Mouse (Mus musculus) forebrain, embryonic 16.5 days (tissue): ENCODE results near the gene Thsd7a. TPM values are rescaled to one million over a fixed set of nuclear protein-coding genes. Genes with fewer than 3 reads are reported as not detected.

ENCODE experiments used
- ATAC-seq: fragments of 200-750 bp; cut with Nextera tagmentation; 2 replicates; pipeline ENCODE4 v1.8.0; 2017; ENCODE audit warnings: mild to moderate bottlenecking, moderate library complexity
- H3K27ac ChIP-seq: fragments of 300-500 bp; sonication (generic); 2 replicates; pipeline ENCODE4 v1.5.1; 2014; ENCODE audit warnings: low read length, control low read depth
- H3K27me3 ChIP-seq: fragments of 300-500 bp; sonication (generic); replicated peaks from 2 replicates; pipeline ENCODE4 v1.6.1; 2014; ENCODE audit warnings: low read length; ENCODE audit not compliant: control insufficient read depth, insufficient read depth
- H3K36me3 ChIP-seq: fragments of 300-500 bp; sonication (generic); 2 replicates; pipeline ENCODE4 v1.6.1; 2014; ENCODE audit not compliant: control insufficient read depth, insufficient read depth
- H3K4me1 ChIP-seq: fragments of 300-500 bp; sonication (generic); replicated peaks from 2 replicates; pipeline ENCODE4 v1.6.1; 2014; ENCODE audit warnings: low read length; ENCODE audit not compliant: control insufficient read depth, insufficient read depth
- H3K4me2 ChIP-seq: fragments of 300-500 bp; sonication (generic); 2 replicates; pipeline ENCODE4 v1.6.1; 2014; ENCODE audit warnings: mild to moderate bottlenecking, low read length, control low read depth
- H3K4me3 ChIP-seq: fragments of 300-500 bp; sonication (generic); replicated peaks from 2 replicates; pipeline ENCODE4 v1.5.1; 2014; ENCODE audit warnings: mild to moderate bottlenecking, low read length, control low read depth
- H3K9ac ChIP-seq: fragments of 300-500 bp; sonication (generic); replicated peaks from 2 replicates; pipeline ENCODE4 v1.6.1; 2014; ENCODE audit warnings: low read depth, low read length, control low read depth
- H3K9me3 ChIP-seq: fragments of 300-500 bp; sonication (generic); 2 replicates; pipeline ENCODE4 v1.6.1; 2016; ENCODE audit warnings: low read length; ENCODE audit not compliant: control insufficient read depth
- WGBS: fragments of 180-500 bp; shearing (Covaris S2); extraction: QIAGEN DNeasy Blood & Tissue Kit; methylation state at CpG from one replicate; pipeline ENCODE4 v1.1.7; 2014; 5-methylcytosine and 5-hydroxymethylcytosine counted together
- polyA plus RNA-seq: library from polyadenylated mRNA; unstranded; fragments of >200 nt; fragmentation: Nextera tagmentation; extraction: Ambion mirVana; gene quantifications from 2 replicates; pipeline ENCODE4 v1.2.1, GENCODE M21; 2015

Thsd7a gene
- polyA plus RNA-seq, 1 experiment from 2014 or later, result 12.8 TPM

GRCm38 (mm10) chr6:12493571-12493970 lies 255.6 kb downstream of the Thsd7a start:
- H3K27ac ChIP-seq, result no peak overlapping the region
- H3K9ac ChIP-seq, result no peak overlapping the region
- no peaks in the 10 kb centered on the region for H3K4me1 ChIP-seq
- H3K27me3 ChIP-seq, result no peaks in the 10 kb centered on the region
- no peaks in the 10 kb centered on the region for H3K9me3 ChIP-seq
- no peak for ATAC-seq
- H3K36me3 ChIP-seq, result no peaks in the 10 kb centered on the region
- H3K4me2 ChIP-seq, result no peak overlapping the region
- WGBS, result 97% methylated on average over 1 of the region's 1 CpGs
- H3K4me3 ChIP-seq, result no peak overlapping the region

- Histone ChIP-seq H3K27ac (no peak overlapping the region), H3K9ac (no peak overlapping the region)
- 22% methylated on average over 1 of the region's 1 CpGs for WGBS
Measured at GRCm38 (mm10) chr6:12488882-12489281, 260.3 kb downstream of the Thsd7a start.

DNA sequence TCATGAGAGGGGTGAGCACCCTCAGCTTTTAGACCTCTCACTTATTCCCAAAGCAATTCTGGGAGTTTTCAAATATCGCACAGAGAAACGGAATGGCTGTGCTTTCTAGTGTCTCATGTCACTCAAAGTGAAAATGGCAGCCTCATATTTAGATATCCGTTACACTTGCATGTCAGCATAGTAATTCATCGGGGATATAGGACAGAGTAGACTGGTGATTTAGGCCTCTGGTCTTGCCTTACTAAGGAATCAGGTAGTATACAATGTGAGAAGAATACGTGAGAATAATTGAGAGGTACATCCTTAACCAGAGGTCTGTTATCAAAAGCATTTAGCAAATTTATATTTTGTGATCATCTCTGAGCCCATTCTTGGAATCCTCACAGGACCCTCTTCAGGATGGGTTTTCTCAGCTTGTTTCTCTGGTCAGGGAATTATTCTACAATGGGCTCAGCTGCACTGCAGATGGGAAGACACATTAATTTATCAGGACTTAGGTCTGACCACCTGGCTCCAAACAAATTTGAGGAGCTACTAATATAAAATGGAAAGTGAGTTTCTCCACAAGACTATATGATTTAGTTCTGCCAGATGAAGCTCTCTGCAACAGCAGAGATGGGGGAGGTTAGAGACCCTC lies 267.6 kb downstream of the Thsd7a start:
- no peak overlapping the region for H3K4me3 ChIP-seq
- ATAC-seq, result no peak
- no peaks in the 10 kb centered on the region for H3K4me1 ChIP-seq
- 83% methylated on average over 5 of the region's 5 CpGs for WGBS
- H3K9ac ChIP-seq, result no peak overlapping the region
- H3K27ac ChIP-seq, result no peak overlapping the region
- H3K36me3 ChIP-seq, result no peaks in the 10 kb centered on the region
- H3K27me3 ChIP-seq, result no peaks in the 10 kb centered on the region
- H3K9me3 ChIP-seq, result no peaks in the 10 kb centered on the region
- H3K4me2 ChIP-seq, result no peak overlapping the region

More at GRCm38 (mm10) chr6:12488882-12489281, 260.3 kb downstream of the Thsd7a start:
- Histone ChIP-seq H3K27me3 (no peaks in the 10 kb centered on the region), H3K4me2 (no peak overlapping the region), H3K36me3 (no peaks in the 10 kb centered on the region), H3K9me3 (no peaks in the 10 kb centered on the region), H3K4me3 (no peak overlapping the region), H3K4me1 (no peaks in the 10 kb centered on the region)
- ATAC-seq, result no peak; the same call in 1 of the 2 replicates

DNA sequence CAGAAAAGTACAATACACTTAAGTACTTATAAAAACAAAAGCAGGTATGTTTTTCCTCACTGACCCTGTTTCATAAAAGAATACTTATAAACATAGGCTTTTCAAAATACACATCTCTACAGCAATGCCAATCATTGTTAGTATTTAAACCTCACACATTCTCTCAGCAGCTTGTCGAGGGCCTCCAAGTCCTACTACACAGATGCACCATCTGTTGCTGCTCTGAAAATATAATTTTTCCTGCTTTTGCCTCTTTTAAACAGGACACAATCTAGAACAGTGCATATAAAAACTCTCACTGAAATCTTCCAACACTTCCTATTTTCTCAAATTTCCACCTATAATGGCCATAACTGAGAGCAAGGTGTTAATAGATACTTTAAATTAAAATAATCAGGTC lies 270.9 kb downstream of the Thsd7a start:
- no peaks in the 10 kb centered on the region for H3K9me3 ChIP-seq
- ATAC-seq, result 0 out of 2 replicates have a peak, but pooled peaks have one; percentile 49
- H3K4me2 ChIP-seq, result no peak overlapping the region
- H3K36me3 ChIP-seq, result no peaks in the 10 kb centered on the region
- WGBS, result 59% methylated on average over 1 of the region's 1 CpGs
- H3K4me3 ChIP-seq, result no peak overlapping the region
- H3K27ac ChIP-seq, result no peak overlapping the region
- no peaks in the 10 kb centered on the region for H3K27me3 ChIP-seq
- H3K4me1 ChIP-seq, result no peaks in the 10 kb centered on the region
- H3K9ac ChIP-seq, result no peak overlapping the region

GRCm38 (mm10) chr6:12470935-12471334 lies 278.3 kb downstream of the Thsd7a start:
- Histone ChIP-seq H3K4me3 (no peak overlapping the region), H3K36me3 (no peaks in the 10 kb centered on the region), H3K9ac (no peak overlapping the region), H3K27me3 (no peaks in the 10 kb centered on the region), H3K9me3 (no peaks in the 10 kb centered on the region), H3K4me1 (no peaks in the 10 kb centered on the region), H3K4me2 (no peak overlapping the region), H3K27ac (no peak overlapping the region)
- 93% methylated on average over 2 of the region's 2 CpGs for WGBS
- ATAC-seq, result no peak

- no peaks in the 10 kb centered on the region for H3K27me3 ChIP-seq
- H3K4me2 ChIP-seq, result no peak overlapping the region
- H3K27ac ChIP-seq, result no peak overlapping the region
- no peaks in the 10 kb centered on the region for H3K36me3 ChIP-seq
- H3K9me3 ChIP-seq, result no peaks in the 10 kb centered on the region
- H3K4me1 ChIP-seq, result no peaks in the 10 kb centered on the region
- no peak overlapping the region for H3K9ac ChIP-seq
- H3K4me3 ChIP-seq, result no peak overlapping the region
- no peak for ATAC-seq
- 63% methylated on average over 7 of the region's 7 CpGs for WGBS
Measured at GRCm38 (mm10) chr6:12467339-12468124, 281.7 kb downstream of the Thsd7a start.

DNA sequence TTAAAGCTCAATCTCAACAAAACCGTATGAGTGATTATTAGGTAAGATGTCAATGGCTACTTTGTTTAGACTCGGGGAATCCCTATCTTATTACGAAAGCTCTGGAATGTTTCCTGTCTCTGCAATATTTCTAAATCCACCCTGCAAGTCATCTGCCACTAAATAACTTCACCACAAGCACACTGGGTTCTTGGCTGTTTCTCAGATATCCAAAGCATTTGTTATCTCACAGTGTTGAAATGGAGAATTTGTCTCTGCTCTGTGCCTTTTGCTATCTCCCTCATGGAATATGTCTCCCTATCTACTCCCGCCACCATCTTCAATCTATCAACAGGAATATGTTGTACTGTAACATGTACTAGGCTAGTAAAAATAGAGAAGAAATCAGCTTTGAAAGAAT lies 290.4 kb downstream of the Thsd7a start:
- Histone ChIP-seq H3K4me1 (no peaks in the 10 kb centered on the region), H3K27ac (no peak overlapping the region), H3K4me2 (no peak overlapping the region), H3K36me3 (no peaks in the 10 kb centered on the region), H3K9ac (no peak overlapping the region), H3K9me3 (no peaks in the 10 kb centered on the region), H3K4me3 (no peak overlapping the region), H3K27me3 (no peaks in the 10 kb centered on the region)
- no peak for ATAC-seq
- WGBS, result 94% methylated on average over 4 of the region's 4 CpGs

DNA sequence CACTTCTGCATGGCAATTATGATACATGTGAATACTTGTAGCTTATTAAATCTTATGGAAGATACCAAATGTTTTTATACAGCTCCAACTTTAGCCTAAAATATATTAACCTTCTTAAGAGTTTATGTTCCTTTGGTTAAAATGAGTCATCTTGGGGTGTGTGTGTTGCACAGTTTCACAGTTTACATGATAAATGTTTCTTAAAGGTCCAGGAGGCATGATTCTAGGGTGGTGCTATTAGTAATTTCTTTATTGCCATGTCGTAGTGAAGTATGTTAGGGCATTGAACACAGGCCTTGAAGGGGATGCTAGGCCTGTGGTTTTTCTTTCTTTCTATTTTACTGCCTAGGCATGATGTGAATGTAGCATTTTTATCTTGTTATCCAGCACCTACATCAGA lies 291.8 kb downstream of the Thsd7a start:
- 81% methylated on average over 1 of the region's 1 CpGs for WGBS
- Histone ChIP-seq H3K4me3 (no peak overlapping the region), H3K36me3 (no peaks in the 10 kb centered on the region)

GRCm38 (mm10) chr6:12454876-12455485 lies 294.2 kb downstream of the Thsd7a start:
- H3K27ac ChIP-seq, result no peak overlapping the region
- no peaks in the 10 kb centered on the region for H3K27me3 ChIP-seq
- no peaks in the 10 kb centered on the region for H3K9me3 ChIP-seq
- no peaks in the 10 kb centered on the region for H3K4me1 ChIP-seq
- no peak overlapping the region for H3K4me3 ChIP-seq
- H3K9ac ChIP-seq, result no peak overlapping the region
- WGBS, result 71% methylated on average over 1 of the region's 1 CpGs
- no peak for ATAC-seq
- no peak overlapping the region for H3K4me2 ChIP-seq
- no peaks in the 10 kb centered on the region for H3K36me3 ChIP-seq

More for the DNA sequence above, 291.8 kb downstream of the Thsd7a start:
- ATAC-seq, result no peak
- Histone ChIP-seq H3K9me3 (no peaks in the 10 kb centered on the region), H3K27me3 (no peaks in the 10 kb centered on the region), H3K27ac (no peak overlapping the region), H3K4me1 (no peaks in the 10 kb centered on the region), H3K4me2 (no peak overlapping the region), H3K9ac (no peak overlapping the region)
